Mouse (Mus musculus) left cerebral cortex, adult 11 months (tissue): ENCODE measurements at regions not wholly inside any gene's neighbourhood (a gene's known extent, or its start where the extent isn't known, plus 50 kb on each side); places are given as distances from the start of the nearest gene placed in this dataset.
"Not testable (repeated sequence)": the region's sequence is repeated elsewhere in the genome, so short reads cannot be mapped to it uniquely, and the experiment has no call there.

ENCODE experiments used
- DNase-seq: peaks from one replicate; pipeline ENCODE4 v3.0.0; 2022; ENCODE audit warnings: low spot score

DNA sequence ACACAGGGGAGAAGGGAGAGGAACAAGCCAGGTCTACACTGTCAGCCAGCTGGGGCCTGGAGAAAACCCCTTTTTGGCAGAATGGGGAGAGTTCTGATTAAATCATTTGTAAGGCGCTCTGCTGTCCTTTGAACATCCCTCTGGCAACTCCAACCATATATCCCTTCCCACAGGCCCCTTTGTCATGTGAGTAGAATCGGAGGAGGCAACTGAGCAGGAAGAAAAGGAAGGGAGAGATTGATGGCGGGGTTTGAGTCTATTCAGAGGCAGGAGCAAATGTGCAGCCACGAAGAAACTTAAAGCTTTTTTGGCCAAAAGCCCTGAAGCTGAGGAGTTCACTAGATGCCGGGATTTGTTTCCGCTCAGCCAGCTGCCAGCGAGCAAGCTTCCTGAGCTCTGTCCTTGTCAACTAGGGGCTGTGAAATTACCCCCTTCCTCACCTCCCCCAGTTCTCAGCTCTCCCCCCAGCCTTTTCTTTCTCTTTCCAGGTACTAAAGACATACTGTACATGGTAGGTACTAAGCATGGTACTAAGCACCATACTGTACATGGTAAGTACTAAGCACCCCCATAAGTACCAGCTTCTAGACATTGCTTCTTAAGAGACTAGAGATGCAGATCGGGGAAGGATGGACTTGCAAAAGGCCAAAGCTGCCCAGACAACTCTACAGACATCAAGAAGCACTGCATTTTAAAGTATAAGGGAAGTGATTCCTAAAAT lies 100.6 kb upstream of the Fam78b start:
- DNase-seq = no peak

DNA sequence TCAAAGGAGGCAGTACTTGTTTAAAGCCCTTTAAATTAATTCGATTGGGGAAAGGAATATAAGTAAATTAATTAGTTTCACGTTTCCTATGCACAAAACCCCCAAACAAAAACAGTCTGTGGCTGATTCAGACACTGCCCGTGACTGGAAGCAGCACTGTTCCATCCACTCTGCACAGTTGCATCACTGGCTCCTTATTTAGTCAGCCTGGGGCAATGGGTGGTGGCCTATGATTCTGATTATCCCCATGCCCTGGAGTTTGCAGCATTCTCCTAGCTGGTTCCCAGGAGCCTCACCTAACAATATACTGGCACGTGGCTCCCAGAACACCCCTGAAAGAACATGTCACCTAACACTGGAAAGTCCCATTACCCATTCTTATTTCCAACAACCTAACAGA lies 99.6 kb upstream of the Fam78b start:
- DNase-seq = no peak

DNA sequence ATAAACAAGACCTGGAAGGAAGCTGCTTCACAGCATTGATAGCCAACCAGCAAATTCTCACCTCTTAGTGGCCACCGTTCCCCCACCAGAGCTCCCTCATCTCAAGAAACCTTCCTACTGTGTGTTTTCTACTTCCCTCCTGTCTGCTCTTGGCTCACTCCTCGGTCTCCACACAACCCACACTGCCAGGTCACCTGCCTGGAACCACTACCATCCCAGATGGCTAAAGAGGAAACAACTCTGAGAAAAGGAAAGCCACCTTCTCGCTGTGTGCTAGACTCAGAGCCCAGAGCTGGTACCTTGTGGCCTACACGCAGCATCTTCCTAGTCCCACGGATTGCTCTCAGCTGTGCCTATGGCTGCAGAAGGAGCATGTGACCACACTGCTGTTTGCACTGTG lies 97.8 kb upstream of the Fam78b start:
- no peak for DNase-seq

DNA sequence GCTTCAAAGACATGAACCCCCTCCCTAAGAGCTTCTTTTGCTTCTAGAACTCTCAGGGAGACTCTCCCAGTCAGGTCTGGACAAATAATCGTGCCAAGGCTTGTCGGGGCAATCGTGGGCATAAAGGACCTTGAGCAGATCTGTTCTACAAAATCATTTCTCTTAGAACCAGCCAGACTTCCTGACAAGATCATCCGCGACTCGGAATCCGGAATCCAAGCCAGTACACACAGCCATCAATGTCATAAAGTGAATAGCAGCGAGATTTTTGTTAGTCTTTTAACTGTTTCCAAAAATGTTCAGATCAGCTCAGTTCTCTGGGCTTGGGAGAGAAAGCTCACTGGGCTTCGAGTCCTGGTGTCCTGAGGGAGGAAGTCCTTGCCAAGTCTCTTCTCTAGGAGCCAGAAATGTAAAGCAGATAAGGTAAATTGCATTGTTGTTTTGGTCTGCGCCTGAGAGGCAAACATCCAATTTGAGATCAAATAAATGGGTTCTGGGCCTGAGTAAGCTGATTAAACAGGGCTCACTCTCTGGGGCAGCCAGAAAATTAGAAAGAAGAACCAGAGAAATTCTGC lies 92.9 kb upstream of the Fam78b start:
- DNase-seq = no peak

DNA sequence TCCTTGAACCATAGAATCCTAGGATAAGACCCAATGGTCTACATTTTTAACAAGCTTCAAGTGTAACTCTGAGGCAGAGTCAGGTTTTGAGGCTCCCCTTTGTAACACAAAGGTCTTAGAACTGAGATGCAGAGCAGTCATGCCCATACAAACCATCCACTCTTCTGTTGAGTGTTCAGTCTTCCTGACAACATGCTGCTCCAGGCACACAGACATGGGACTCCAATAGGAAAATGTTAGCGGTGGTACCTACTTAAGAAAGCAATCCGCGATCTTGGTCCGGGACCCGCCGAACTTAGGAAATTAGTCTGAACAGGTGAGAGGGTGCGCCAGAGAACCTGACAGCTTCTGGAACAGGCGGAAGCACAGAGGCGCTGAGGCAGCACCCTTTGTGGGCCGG lies 89.0 kb upstream of the Fam78b start:
- DNase-seq = not testable (repeated sequence)

DNA sequence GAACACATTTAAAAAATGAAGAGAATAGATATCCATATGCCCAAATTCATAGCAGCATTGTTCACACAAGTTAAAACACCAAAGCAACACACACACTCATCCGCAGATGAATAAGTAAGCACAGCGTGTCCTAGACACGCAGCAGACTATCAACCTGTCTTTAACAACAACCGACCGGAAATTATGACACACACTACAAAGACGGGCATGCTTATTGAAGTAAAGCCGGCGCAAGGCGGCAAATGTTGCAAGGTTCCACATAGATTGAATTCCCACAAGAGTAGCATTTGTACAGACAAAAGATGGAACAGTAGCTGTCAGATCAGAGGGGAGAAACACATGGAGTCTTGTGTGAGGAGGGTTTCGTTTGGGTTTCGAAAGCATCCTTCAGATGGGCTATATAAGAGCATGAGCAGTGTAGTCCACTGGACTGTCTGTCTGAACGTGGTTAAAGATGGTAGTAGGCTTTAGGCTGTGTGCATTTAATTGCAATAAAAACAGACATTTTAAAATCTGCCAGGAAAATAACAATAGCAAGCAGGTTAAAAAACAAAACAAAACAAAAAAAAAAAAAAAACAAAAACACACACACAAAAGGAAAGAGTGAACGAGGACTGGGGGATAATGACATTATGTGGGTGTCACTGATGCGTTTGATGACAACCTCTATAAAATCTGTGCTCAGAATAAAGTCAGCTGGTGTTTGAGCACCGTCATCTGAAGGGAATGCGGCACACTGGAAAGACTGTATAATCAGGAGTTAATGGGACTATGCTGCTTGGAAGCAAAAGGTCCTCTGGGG lies 78.1 kb upstream of the Fam78b start:
- no peak for DNase-seq

DNA sequence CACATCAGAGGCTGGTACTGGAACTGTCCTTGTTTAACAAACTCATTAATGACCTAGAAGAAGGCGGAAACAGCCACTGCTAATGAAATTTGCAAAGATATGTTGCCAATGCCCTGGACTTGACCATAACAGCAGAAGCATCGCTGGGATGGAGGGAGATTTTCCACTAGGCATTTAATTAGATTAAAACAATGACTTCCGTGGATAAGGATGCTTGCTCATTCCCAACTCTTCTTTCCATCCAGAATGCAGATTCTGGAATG lies 77.6 kb upstream of the Fam78b start:
- no peak for DNase-seq

DNA sequence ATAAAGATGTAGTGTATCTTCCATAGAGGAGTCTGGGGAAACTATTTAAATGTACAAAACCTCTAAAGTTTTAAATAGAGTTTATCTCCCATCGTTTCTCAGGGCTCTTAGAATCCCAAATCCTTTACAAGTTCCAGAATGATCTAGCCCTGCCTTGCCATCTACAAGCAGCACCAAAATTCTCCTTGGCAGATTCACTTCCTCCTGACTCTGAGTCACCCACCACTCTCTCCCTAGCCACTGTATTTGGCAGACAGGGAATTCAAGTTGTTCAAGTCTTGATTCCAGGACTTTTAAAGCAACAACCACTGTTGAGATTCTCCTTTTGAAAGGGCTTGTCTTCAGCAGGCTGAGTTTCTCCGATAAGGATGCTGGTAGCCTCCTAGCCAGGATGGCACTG lies 77.1 kb upstream of the Fam78b start:
- no peak for DNase-seq

DNA sequence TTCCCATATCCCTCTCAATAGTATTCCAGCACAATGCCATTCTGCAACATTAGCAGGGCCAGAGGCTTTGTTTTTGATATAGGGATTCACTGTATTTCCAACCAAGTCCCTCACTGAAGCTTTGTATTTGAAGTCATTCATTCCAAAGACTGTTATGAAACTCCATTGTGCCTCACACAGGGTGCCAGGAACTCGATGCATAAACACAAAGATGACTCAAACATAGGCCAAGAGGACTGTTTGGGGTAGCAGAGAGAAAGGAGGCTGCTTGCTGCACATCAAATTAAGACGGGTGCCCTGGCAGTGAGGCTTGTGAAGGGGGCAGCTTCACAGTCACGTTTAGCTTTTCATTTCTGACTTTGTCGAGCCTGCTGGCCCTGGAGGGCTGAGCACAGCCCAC lies 75.1 kb upstream of the Fam78b start:
- DNase-seq = no peak

DNA sequence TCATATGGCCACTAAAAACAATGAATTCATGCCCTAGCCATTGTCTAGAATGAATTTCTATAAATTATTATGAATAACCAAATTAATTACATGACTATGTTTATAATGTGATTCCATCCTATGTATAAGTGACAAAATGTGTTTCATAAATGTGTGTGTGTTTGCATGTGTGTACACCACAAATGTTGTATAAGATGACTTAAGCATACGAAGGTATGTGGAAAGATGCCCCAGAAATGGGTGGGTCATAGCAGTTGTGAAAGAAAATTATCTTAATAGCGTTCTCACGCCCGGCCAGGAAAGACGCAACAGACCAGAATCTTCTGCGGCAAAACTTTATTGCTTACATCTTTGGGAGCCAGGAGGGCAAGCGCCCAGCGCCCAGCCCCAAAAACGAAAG lies 61.5 kb upstream of the Fam78b start:
- not testable (repeated sequence) for DNase-seq

DNA sequence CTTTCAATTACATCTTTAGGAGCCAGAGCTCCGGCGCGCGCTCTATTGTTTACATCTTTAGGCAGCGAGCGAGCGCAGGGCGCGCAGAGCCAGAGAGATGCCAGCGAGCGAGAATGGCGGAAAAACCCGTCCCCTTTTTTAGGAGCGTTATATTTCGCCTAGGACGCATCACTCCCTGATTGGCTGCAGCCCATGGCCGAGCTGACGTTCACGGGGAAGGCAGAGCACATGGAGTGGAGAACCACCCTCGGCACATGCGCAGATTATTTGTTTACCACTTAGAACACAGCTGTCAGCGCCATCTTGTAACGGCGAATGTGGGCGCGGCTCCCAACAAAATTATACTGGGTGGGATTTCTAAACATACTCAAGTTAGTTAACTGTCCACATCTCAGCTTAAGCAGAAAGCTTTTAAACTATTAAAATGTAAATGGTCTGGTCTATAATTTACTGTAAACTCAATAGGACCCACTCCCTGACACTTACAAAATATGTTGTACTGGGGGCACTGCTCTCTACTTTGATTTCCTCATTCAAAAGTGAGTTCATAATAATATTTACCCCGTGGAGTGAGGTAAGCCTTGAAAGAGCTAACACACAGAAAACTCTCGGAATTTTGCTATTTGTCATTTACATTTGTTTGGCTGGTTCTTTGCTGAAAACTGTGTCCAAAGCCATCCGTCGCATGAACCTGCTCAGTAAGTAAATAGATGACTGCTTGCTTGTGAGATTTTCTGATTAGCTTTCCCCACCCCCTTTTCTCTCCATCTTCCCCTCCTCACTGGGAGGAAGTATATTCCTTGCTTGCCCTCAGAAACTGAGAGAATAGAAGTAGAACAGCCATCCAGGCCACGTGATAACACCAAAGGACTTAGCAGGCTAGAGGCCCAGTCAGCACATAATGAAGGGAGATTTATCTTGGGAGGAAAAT lies 60.8 kb upstream of the Fam78b start:
- DNase-seq = not testable (repeated sequence)

DNA sequence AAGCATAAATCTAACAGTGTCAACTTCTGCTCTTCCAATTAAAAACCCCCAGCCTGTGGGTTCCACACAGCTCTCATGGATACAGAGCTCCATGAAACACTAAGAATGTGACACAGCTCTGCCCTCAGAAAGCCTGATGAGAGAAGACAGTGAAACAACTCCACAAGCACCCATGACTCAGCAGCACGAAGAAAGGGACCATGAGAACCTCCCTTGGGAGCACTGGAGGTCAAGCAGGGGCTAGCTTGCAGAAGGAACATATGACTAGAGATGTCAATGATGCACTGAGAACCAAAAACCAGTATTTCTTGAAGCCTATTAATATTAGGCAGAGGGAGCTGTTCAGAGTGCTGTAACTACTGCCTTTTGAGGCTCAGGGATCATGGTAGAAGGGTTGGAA lies 59.0 kb upstream of the Fam78b start:
- DNase-seq = no peak

DNA sequence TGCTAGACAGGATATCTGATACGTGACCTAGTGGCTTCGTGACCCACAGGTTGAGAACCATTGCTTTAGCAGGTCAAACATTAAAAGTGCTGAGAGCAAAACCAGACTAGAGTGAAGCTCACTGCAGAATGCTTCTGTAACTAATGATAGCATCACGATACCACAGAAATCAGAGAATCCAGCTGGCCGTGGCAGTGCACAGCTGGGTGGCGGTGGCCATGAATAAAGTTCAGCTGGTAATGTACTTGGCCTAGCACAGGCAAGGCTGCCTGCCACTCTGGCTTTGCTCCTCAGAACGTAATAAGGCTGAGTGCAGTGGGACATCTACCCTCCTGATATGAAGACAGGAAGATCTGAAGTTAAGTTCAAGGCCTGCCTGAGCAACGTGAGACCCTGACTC lies 56.7 kb upstream of the Fam78b start:
- no peak for DNase-seq

DNA sequence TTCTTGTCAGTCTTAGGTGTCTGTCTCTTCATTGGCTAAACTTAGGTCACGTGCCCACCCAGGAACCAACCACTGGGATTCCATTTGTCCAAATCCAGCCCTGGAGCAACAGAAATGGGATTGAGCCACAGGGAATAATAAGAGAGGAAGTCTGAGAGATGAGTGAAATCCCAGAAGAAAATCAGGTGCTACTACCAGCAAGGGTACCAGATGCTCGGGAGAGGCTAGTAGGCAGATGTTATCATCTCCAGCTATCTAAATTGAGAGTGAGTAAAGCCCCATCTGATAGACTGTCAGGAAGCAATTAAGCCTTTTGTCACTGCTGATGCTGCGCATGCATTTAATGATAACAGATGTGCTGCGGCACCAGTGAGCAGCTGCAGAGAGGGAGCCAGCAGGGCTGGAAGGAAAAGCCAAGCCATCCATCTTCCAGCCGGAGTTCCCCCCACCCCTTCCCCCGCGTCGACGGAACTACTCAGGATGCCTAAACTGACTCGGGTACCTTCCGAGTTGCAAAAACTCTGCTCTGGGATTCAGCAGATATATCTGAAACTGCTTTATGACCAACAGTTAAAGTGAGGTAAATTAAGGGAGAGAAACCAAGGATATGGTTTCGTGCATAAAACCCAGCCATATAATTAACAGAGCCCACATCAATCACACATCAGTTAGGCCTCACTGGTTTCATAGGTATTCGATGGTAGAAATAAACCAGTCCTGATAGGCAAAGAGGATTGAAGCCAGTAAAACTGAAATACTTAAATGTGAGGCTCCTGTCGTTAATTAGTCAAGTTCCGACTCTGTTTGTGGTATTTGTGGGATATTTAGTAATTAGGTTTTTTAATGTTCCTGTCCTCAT lies 53.1 kb upstream of the Fam78b start:
- DNase-seq = no peak
